Mouse (Mus musculus): ENCODE results near the gene Arhgap33. TPM values are rescaled to one million over a fixed set of nuclear protein-coding genes. Genes with fewer than 3 reads are reported as not detected.

Gene Arhgap33
- total and polyA plus RNA-seq, 3 experiments: 0.34 to 3.0 (median 0.37) TPM

GRCm38 (mm10) chr7:30533941-30534632, 773 bp downstream of the Arhgap33 start:
- TF ChIP-seq CTCF (IDR thresholded peaks at IDR 0.05): no peak
- no peak for TF ChIP-seq POLR2A (IDR thresholded peaks at IDR 0.05; ENCODE audit: insufficient read depth, low read depth, low read length)
- TF ChIP-seq EP300 (IDR thresholded peaks at IDR 0.05; ENCODE audit: insufficient read depth, low read depth, low read length): no peak
- Histone ChIP-seq H3K4me1 (ENCODE audit: control insufficient read depth, insufficient read depth, low read length) (peaks cover 3% of the 10 kb centered on the region; the same call in 1 of the 2 replicates), H3K9ac (ENCODE audit: low read depth, low read length) (peak overlapping the region; percentile 80), H3K36me3 (ENCODE audit: control insufficient read depth, insufficient read depth, low read length) (no peaks in the 10 kb centered on the region), H3K79me2 (replicated peaks; ENCODE audit: control insufficient read depth, insufficient read depth, low read length) (no peaks in the 10 kb centered on the region), H3K4me3 (peak overlapping the region; percentile 66), H3K27ac (no peak overlapping the region), H3K27me3 (ENCODE audit: control insufficient read depth, insufficient read depth, low read length) (no peaks in the 10 kb centered on the region)
- intact Hi-C loops (cut with DNase I): loop anchor here (2.0 to 5.0 kb wide), 2 partner anchors 17 to 162 kb away; no protein-coding TSS in a partner anchor
- DNase-seq: peak in 1 of 2 experiments; percentile 41
- 18% methylated on average over 26 of the region's 26 CpGs for WGBS

DNA sequence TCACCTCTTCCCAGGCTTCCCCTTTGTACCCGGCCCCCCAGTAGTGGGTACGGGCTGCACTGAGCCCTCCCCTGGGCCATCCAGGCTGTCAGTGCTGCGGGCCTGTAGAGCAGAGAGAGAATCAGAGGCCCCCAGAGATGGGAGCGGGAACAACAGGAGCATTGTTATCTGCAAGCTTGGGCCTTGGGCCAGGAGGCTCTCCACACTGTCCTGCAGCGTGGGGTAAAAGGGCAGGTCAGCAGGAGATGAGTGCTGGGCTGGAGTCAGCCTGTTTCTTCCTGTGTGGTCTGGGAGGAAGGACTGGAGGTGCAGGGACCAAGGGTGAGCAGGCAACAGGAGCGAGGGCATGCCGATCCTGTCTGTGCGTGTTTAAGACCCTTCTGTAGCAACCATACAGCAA, 1.9 kb downstream of the Arhgap33 start:
- Histone ChIP-seq H3K27ac (no peak overlapping the region), H3K27me3 (ENCODE audit: control insufficient read depth, insufficient read depth, low read length) (no peaks in the 10 kb centered on the region), H3K9ac (ENCODE audit: low read depth, low read length) (no peak overlapping the region), H3K4me1 (ENCODE audit: control insufficient read depth, insufficient read depth, low read length) (peaks cover 3% of the 10 kb centered on the region; the same call in 1 of the 2 replicates), H3K79me2 (replicated peaks; ENCODE audit: control insufficient read depth, insufficient read depth, low read length) (no peaks in the 10 kb centered on the region), H3K36me3 (ENCODE audit: control insufficient read depth, insufficient read depth, low read length) (no peaks in the 10 kb centered on the region), H3K4me3 (no peak overlapping the region)
- intact Hi-C loops (cut with DNase I): loop anchor here (5.0 kb wide), 1 partner anchor 161 kb away; no protein-coding TSS in a partner anchor
- TF ChIP-seq CTCF (IDR thresholded peaks at IDR 0.05): no peak
- TF ChIP-seq EP300 (IDR thresholded peaks at IDR 0.05; ENCODE audit: insufficient read depth, low read depth, low read length): no peak
- TF ChIP-seq POLR2A (IDR thresholded peaks at IDR 0.05; ENCODE audit: insufficient read depth, low read depth, low read length): no peak
- WGBS: 19% methylated on average over 8 of the region's 8 CpGs
- peak in 1 of 2 experiments; percentile 21 for DNase-seq

DNA sequence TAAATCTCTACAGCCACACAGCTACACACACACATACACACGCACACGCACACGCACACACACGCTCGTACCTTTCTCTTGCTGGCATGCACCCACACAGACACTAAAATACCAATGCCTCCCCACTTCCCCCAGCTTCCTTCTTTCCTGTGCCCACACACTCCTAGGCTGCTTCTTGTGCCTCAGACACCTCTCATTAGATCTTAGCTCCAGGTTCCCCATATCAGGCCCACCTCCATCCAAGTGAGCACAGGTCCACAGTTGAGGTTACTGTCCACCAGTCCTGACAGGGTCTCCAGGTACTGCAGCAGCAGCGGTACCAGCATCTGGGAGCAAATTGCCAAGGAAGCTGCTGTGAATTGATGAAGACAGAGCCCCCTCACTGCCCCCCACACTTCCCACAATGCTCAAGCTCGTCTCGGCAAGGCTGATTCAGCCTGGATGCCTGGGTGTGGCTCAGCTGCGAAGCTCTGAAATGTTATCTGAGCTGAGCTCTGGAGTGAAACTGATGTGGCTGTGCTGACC, 3.5 kb downstream of the Arhgap33 start:
- no peak overlapping the region for H3K9ac ChIP-seq (ENCODE audit: low read depth, low read length)

DNA sequence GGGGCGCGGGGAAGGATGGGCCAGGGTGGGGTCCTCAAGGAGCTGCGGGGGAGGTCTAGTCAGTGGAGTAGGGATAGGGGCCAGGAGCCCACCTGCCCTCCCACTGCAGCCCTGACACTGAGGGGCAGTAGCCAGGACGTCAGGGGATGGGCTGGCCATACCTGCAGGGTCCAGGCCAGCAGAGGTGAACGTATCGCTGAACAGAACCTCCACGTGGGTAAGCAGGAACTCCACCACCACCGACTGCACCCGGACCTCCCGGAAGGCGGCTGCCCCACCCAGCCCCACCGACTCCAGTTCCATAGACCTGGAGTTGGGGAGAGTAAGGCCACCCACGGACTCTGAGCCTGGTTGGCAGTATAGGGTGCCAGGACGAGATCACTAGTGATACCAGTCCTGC, 7.9 kb downstream of the Arhgap33 start:
- TF ChIP-seq CTCF (IDR thresholded peaks at IDR 0.05) (no peak), EP300 (IDR thresholded peaks at IDR 0.05; ENCODE audit: insufficient read depth, low read depth, low read length) (no peak), POLR2A (IDR thresholded peaks at IDR 0.05; ENCODE audit: insufficient read depth, low read depth, low read length) (no peak)
- H3K9ac ChIP-seq (ENCODE audit: low read depth, low read length): no peak overlapping the region
- H3K79me2 ChIP-seq (replicated peaks; ENCODE audit: control insufficient read depth, insufficient read depth, low read length): no peaks in the 10 kb centered on the region
- H3K36me3 ChIP-seq (ENCODE audit: control insufficient read depth, insufficient read depth, low read length): no peaks in the 10 kb centered on the region
- H3K4me3 ChIP-seq: no peak overlapping the region
- no peaks in the 10 kb centered on the region for H3K4me1 ChIP-seq (ENCODE audit: control insufficient read depth, insufficient read depth, low read length)
- no peaks in the 10 kb centered on the region for H3K27me3 ChIP-seq (ENCODE audit: control insufficient read depth, insufficient read depth, low read length)
- 94% methylated on average over 14 of the region's 14 CpGs for WGBS
- intact Hi-C loops (cut with DNase I): no loop called here
- no peak for DNase-seq
- H3K27ac ChIP-seq: no peak overlapping the region

More for the DNA sequence above, 3.5 kb downstream of the Arhgap33 start:
- WGBS: 88% methylated on average over 9 of the region's 9 CpGs
- Histone ChIP-seq H3K4me3 (no peak overlapping the region), H3K79me2 (replicated peaks; ENCODE audit: control insufficient read depth, insufficient read depth, low read length) (no peaks in the 10 kb centered on the region), H3K4me1 (ENCODE audit: control insufficient read depth, insufficient read depth, low read length) (peaks cover 3% of the 10 kb centered on the region; the same call in 1 of the 2 replicates), H3K36me3 (ENCODE audit: control insufficient read depth, insufficient read depth, low read length) (no peaks in the 10 kb centered on the region), H3K27me3 (ENCODE audit: control insufficient read depth, insufficient read depth, low read length) (no peaks in the 10 kb centered on the region), H3K27ac (no peak overlapping the region)
- TF ChIP-seq POLR2A (IDR thresholded peaks at IDR 0.05; ENCODE audit: insufficient read depth, low read depth, low read length) (no peak), EP300 (IDR thresholded peaks at IDR 0.05; ENCODE audit: insufficient read depth, low read depth, low read length) (no peak), CTCF (IDR thresholded peaks at IDR 0.05) (no peak)
- intact Hi-C loops (cut with DNase I): loop anchor here (5.0 kb wide), 1 partner anchor 159 kb away; no protein-coding TSS in a partner anchor
- no peak for DNase-seq

DNA sequence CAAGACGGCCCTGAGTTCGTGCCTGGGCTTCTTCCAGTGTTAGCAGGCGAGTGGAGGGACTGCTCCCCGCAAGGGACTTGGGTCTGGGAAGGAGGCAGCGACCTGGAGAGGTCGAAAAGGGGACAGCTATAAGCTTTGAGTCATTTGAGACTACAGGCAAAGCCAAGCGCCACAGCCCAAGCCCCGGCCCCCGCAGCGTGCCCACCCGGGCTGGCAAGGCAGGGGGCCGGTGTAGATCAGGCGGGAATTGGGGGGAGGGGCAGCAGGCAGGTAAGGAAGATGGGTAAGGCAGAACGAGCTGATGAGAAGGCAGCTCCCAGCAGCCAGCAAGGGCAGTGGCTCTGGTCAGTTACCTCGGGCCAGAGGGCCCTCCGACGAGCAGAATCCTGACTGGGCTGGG, 8.5 kb downstream of the Arhgap33 start:
- Histone ChIP-seq H3K36me3 (ENCODE audit: control insufficient read depth, insufficient read depth, low read length) (no peaks in the 10 kb centered on the region), H3K4me3 (no peak overlapping the region), H3K27me3 (ENCODE audit: control insufficient read depth, insufficient read depth, low read length) (no peaks in the 10 kb centered on the region), H3K9ac (ENCODE audit: low read depth, low read length) (no peak overlapping the region), H3K27ac (no peak overlapping the region), H3K79me2 (replicated peaks; ENCODE audit: control insufficient read depth, insufficient read depth, low read length) (no peaks in the 10 kb centered on the region), H3K4me1 (ENCODE audit: control insufficient read depth, insufficient read depth, low read length) (no peaks in the 10 kb centered on the region)
- no peak for TF ChIP-seq CTCF (IDR thresholded peaks at IDR 0.05)
- no peak for TF ChIP-seq POLR2A (IDR thresholded peaks at IDR 0.05; ENCODE audit: insufficient read depth, low read depth, low read length)
- TF ChIP-seq EP300 (IDR thresholded peaks at IDR 0.05; ENCODE audit: insufficient read depth, low read depth, low read length): no peak
- 65% methylated on average over 17 of the region's 17 CpGs for whole genome bisulfite sequencing
- intact Hi-C loops (cut with DNase I): no loop called here
- DNase-seq: no peak

DNA sequence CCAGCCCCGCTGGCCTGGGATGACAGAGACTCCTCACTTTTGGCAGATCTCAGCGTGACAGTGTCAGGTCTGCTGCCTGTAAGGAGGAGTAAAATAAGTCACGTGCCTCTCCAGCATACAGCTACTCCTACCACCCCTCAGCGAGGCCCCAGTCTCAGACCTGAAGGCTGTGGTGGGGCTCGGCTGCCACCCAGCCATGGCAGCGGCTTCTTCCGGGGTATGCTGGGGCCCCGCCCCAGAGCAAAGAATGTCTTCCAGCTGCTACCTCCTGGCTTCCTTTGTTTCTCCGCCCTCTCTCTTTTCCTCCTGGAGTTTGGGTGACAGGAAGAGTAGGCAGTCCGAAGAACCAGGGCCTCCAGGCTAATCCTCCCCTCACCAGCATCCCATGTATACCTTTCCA, 8.9 kb downstream of the Arhgap33 start:
- no peaks in the 10 kb centered on the region for H3K79me2 ChIP-seq (replicated peaks; ENCODE audit: control insufficient read depth, insufficient read depth, low read length)
- no peaks in the 10 kb centered on the region for H3K4me1 ChIP-seq (ENCODE audit: control insufficient read depth, insufficient read depth, low read length)
- H3K4me3 ChIP-seq: no peak overlapping the region
- intact Hi-C loops (cut with DNase I): no loop called here
- H3K27me3 ChIP-seq (ENCODE audit: control insufficient read depth, insufficient read depth, low read length): no peaks in the 10 kb centered on the region
- no peak overlapping the region for H3K9ac ChIP-seq (ENCODE audit: low read depth, low read length)
- whole genome bisulfite sequencing: 60% methylated on average over 10 of the region's 10 CpGs
- DNase-seq: no peak
- H3K36me3 ChIP-seq (ENCODE audit: control insufficient read depth, insufficient read depth, low read length): no peaks in the 10 kb centered on the region
- no peak overlapping the region for H3K27ac ChIP-seq
- TF ChIP-seq POLR2A (IDR thresholded peaks at IDR 0.05; ENCODE audit: insufficient read depth, low read depth, low read length) (no peak), EP300 (IDR thresholded peaks at IDR 0.05; ENCODE audit: insufficient read depth, low read depth, low read length) (no peak), CTCF (IDR thresholded peaks at IDR 0.05) (no peak)

All from heart, adult 2 months (tissue).